In genomic region chr10:124710954-124711353, GRCm38 (mm10) we compare ENCODE assay signal across 26 mouse cellular contexts.
"Had no signal": no experiment of that assay in that cellular context is flagged by ENCODE, and none has a peak within 500 bp of the region (broad histone marks: within the 10 kb centered on the region; RNA-seq: fewer than 3 reads in every experiment).

No protein-coding gene starts in this region.

- H3K4me3 ChIP-seq: heart, embryonic 10.5 days; heart, embryonic 12.5 days; hindbrain, embryonic 10.5 days; hindbrain, embryonic 12.5 days; kidney, embryonic 15.5 days; layer of hippocampus, adult 2 months; limb, embryonic 13.5 days; limb, embryonic 15.5 days; liver, embryonic 12.5 days had no signal

- H3K4me1 ChIP-seq: heart, embryonic 10.5 days; heart, embryonic 12.5 days; hindbrain, embryonic 10.5 days; hindbrain, embryonic 12.5 days; kidney, embryonic 15.5 days; limb, embryonic 13.5 days; limb, embryonic 15.5 days; liver, embryonic 12.5 days had no signal

- H3K27me3 ChIP-seq: heart, embryonic 12.5 days; hindbrain, embryonic 12.5 days; kidney, embryonic 15.5 days; limb, embryonic 13.5 days; limb, embryonic 15.5 days; liver, embryonic 12.5 days had no signal

- H3K9ac ChIP-seq: heart, embryonic 12.5 days; hindbrain, embryonic 12.5 days; hindbrain, embryonic 14.5 days; kidney, embryonic 15.5 days; limb, embryonic 13.5 days; limb, embryonic 15.5 days; liver, embryonic 12.5 days; liver, embryonic 14.5 days had no signal

- DNase-seq: gastrocnemius, postnatal 10 days; gastrocnemius, postnatal 25 days; heart, adult 18-20 months; heart, postnatal 10 days; heart, postnatal 4 days; kidney, adult 11 months; kidney, adult 2 months; kidney, adult 9 months; kidney, postnatal 14 days; kidney, postnatal 36 days; layer of hippocampus, postnatal 36 days; left cerebral cortex, postnatal 4 days had no signal

- H3K4me2 ChIP-seq: heart, embryonic 12.5 days; hindbrain, embryonic 12.5 days; hindbrain, embryonic 14.5 days; kidney, embryonic 15.5 days; limb, embryonic 13.5 days; limb, embryonic 15.5 days; liver, embryonic 12.5 days had no signal

- ATAC-seq: hindbrain, embryonic 16.5 days; inflammation-experienced regulatory T-cells, adult 6 months; liver, embryonic 12.5 days had no signal

- H3K27ac ChIP-seq: heart, embryonic 10.5 days; hindbrain, embryonic 10.5 days; hindbrain, embryonic 12.5 days; hindbrain, embryonic 14.5 days; kidney, embryonic 15.5 days; kidney, postnatal 0 days; layer of hippocampus, adult 2 months; limb, embryonic 13.5 days; limb, embryonic 15.5 days; liver, embryonic 12.5 days; liver, embryonic 14.5 days had no signal

- H3K9me3 ChIP-seq: heart, embryonic 10.5 days; heart, embryonic 12.5 days; hindbrain, embryonic 10.5 days; hindbrain, embryonic 12.5 days; kidney, embryonic 15.5 days; limb, embryonic 13.5 days; limb, embryonic 15.5 days; liver, embryonic 12.5 days had no signal

- H3K36me3 ChIP-seq: heart, embryonic 10.5 days; heart, embryonic 12.5 days; hindbrain, embryonic 10.5 days; hindbrain, embryonic 12.5 days; kidney, embryonic 15.5 days; limb, embryonic 13.5 days; limb, embryonic 15.5 days; liver, embryonic 12.5 days had no signal
